Mouse (Mus musculus) spleen, adult 18-20 months (tissue): ENCODE measurements at regions not wholly inside any gene's neighbourhood (a gene's known extent, or its start where the extent isn't known, plus 50 kb on each side); places are given as distances from the start of the nearest gene placed in this dataset.

Experiments used
- DNase-seq, 2 experiments: peaks; one replicate each; pipeline ENCODE4 v3.0.0; 2022; ENCODE audit warnings: mixed read lengths in 2 of 2

DNA sequence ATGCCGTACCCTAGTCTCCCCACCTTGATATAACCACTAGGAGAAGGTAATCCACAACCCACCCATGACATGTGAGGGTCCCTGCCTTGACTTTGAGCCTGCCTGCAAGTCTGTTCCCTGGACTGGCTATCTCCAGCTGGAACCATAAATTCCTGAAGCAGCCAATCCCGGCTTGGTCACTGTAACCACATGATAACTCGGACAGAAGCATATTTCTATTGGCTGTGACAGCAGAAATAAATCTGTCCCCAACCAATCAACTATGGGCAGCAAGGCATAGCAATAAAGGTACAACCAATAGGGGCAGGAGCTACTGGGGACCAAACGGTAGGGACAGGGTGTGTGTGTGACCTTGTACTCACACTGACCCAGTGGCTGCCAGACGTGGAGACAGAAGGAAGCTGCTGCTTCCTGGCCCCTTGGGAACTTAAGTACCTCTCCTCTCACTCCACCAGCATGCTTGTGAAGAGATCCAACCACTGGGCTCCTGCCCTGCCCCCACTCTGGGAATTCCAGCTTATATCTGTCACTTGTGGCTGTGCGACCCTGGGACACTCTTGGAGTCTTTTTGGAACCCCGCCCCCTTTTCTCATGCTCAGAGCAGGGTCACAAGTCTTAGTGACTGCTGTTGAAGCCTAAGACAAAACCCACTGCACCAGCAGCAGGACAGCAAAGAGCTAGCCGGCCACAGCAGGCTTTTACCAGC lies 51.8 kb upstream of the Ttc34 start:
- DNase-seq = no peak

DNA sequence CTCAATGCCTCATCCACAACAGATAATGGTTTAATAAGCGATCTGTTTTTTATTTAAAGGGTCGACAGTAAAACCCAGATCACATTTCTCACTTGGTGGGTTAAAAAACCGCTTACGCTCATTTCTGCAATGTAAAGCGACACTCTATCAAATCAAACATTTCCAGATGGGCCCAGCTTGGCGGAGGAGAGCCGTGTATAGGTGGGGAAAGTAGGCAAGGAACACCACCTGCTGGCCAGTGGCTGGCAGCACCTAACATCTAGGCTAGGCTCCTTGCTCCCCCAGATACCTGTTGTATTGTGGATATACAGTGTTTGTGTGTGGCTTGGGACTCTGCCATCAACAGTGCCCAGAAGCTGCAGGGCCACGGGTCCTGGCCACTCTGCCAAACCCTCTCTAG lies 50.1 kb upstream of the Ttc34 start:
- DNase-seq = no peak
